Mouse (Mus musculus): ENCODE measurements around the gene AF067063.
"Not testable (repeated sequence)": the region's sequence is repeated elsewhere in the genome, so short reads cannot be mapped to it uniquely, and the experiment has no call there.

AF067063 gene

GRCm38 (mm10) chr13:119830116-119830515 is at the start of gene AF067063:
TSS of gene AF067063 (minus strand) at chr13:119830216.
- not testable (repeated sequence) for DNase-seq (ENCODE audit: extremely low read depth, low read depth, low spot score)

GRCm38 (mm10) chr13:119864395-119864999 is 34.5 kb upstream of the AF067063 start:
- not testable (repeated sequence) for DNase-seq (ENCODE audit: extremely low read depth, low read depth, low spot score)

- not testable (repeated sequence) for DNase-seq (ENCODE audit: extremely low read depth, low read depth, low spot score)
Observed at GRCm38 (mm10) chr13:119862399-119862798, 32.4 kb upstream of the AF067063 start.

GRCm38 (mm10) chr13:119839982-119840381 is 10.0 kb upstream of the AF067063 start:
- not testable (repeated sequence) for DNase-seq (ENCODE audit: extremely low read depth, low read depth, low spot score)

- DNase-seq (ENCODE audit: extremely low read depth, low read depth, low spot score): not testable (repeated sequence)
Observed at GRCm38 (mm10) chr13:119837719-119838337, 7.8 kb upstream of the AF067063 start.

- DNase-seq (ENCODE audit: extremely low read depth, low read depth, low spot score): not testable (repeated sequence)
Observed at GRCm38 (mm10) chr13:119836324-119836811, 6.4 kb upstream of the AF067063 start.

GRCm38 (mm10) chr13:119835320-119836056 is 5.5 kb upstream of the AF067063 start, which contains the start of gene D13Ertd608e:
TSS of gene D13Ertd608e (plus strand) at chr13:119836006.
- not testable (repeated sequence) for DNase-seq (ENCODE audit: extremely low read depth, low read depth, low spot score)

- no peak for DNase-seq (ENCODE audit: extremely low read depth, low read depth, low spot score)
Observed at GRCm38 (mm10) chr13:119817579-119818206, 12.3 kb downstream of the AF067063 start.

GRCm38 (mm10) chr13:119816798-119817197 is 13.2 kb downstream of the AF067063 start:
- no peak for DNase-seq (ENCODE audit: extremely low read depth, low read depth, low spot score)

GRCm38 (mm10) chr13:119810031-119810430 is 20.0 kb downstream of the AF067063 start:
- DNase-seq (ENCODE audit: extremely low read depth, low read depth, low spot score): no peak

GRCm38 (mm10) chr13:119808937-119809336 is 21.1 kb downstream of the AF067063 start:
- DNase-seq (ENCODE audit: extremely low read depth, low read depth, low spot score): no peak

GRCm38 (mm10) chr13:119797656-119798055 is 32.4 kb downstream of the AF067063 start:
- no peak for DNase-seq (ENCODE audit: extremely low read depth, low read depth, low spot score)

GRCm38 (mm10) chr13:119792791-119793404 is 37.1 kb downstream of the AF067063 start:
- no peak for DNase-seq (ENCODE audit: extremely low read depth, low read depth, low spot score)

GRCm38 (mm10) chr13:119791580-119792135 is 38.4 kb downstream of the AF067063 start:
- DNase-seq (ENCODE audit: extremely low read depth, low read depth, low spot score): no peak

- peak; percentile 26 for DNase-seq (ENCODE audit: extremely low read depth, low read depth, low spot score)
Observed at GRCm38 (mm10) chr13:119790761-119791579, 39.0 kb downstream of the AF067063 start, which contains the start of gene Zfp131. TSS of gene Zfp131 (minus strand) at chr13:119790889.

GRCm38 (mm10) chr13:119789851-119790717 is 39.9 kb downstream of the AF067063 start:
- DNase-seq (ENCODE audit: extremely low read depth, low read depth, low spot score): no peak

GRCm38 (mm10) chr13:119783581-119783980 is 46.4 kb downstream of the AF067063 start:
- DNase-seq (ENCODE audit: extremely low read depth, low read depth, low spot score): no peak
